Mouse (Mus musculus): Measurements from ENCODE around the gene Gm21988. TPM values are rescaled to one million over a fixed set of nuclear protein-coding genes. Genes with fewer than 3 reads are reported as not detected.
A peak's percentile ranks its signal among the peaks of the same experiment; 100 is the strongest.

Gene Gm21988
- polyA plus RNA-seq, 1 experiment, result 15.8 TPM

- DNase-seq, result peak; percentile 42
- 69% methylated on average over 28 of the region's 28 CpGs for WGBS
These were observed 50.1 kb downstream of the Gm21988 start for GRCm38 (mm10) chr11:70189319-70190134.

More at GRCm38 (mm10) chr11:70189319-70190134, 50.1 kb downstream of the Gm21988 start:
- no peak for TF ChIP-seq CTCF (conservative IDR thresholded peaks at IDR 0.05; ENCODE audit: insufficient read depth, insufficient read length, low read depth, low read length)
- TF ChIP-seq POLR2A (IDR thresholded peaks at IDR 0.05; ENCODE audit: low read depth, low read length), result no peak
- Histone ChIP-seq H3K27ac (ENCODE audit: insufficient read depth, low read depth, low read length) (no peak overlapping the region), H3K4me1 (ENCODE audit: control insufficient read depth, insufficient read depth, low read length) (peaks cover 12% of the 10 kb centered on the region; the same call in 1 of the 2 replicates), H3K27me3 (replicated peaks; ENCODE audit: control insufficient read depth, insufficient read depth, low read length) (no peaks in the 10 kb centered on the region), H3K36me3 (ENCODE audit: control insufficient read depth, insufficient read depth, low read length) (no peaks in the 10 kb centered on the region), H3K4me3 (ENCODE audit: insufficient read depth, low read depth, low read length) (no peak overlapping the region)

Other genes with a start within 250 kb of the Gm21988 start
- 746 and 1,018 TPM in 2 replicates for gene Gabarap, start 248.7 kb downstream of the Gm21988 start, polyA plus RNA-seq (2012; rRNA removed)
- gene Phf23, start 244.1 kb downstream of the Gm21988 start, polyA plus RNA-seq (2012; rRNA removed), result 16.0 and 21.4 TPM in 2 replicates
- gene Dvl2, start 239.2 kb downstream of the Gm21988 start, polyA plus RNA-seq (2012; rRNA removed), result 8.5 and 9.6 TPM in 2 replicates
- 249 and 308 TPM in 2 replicates for gene Acadvl, start 224.4 kb downstream of the Gm21988 start, polyA plus RNA-seq (2012; rRNA removed)
- 8.1 and 8.3 TPM in 2 replicates for gene Dlg4, start 222.9 kb downstream of the Gm21988 start, polyA plus RNA-seq (2012; rRNA removed)
- 0.25 and 0.41 TPM in 2 replicates for gene Asgr1, start 185.7 kb downstream of the Gm21988 start, polyA plus RNA-seq (2012; rRNA removed)
- gene Asgr2, start 147.2 kb downstream of the Gm21988 start, polyA plus RNA-seq (2012; rRNA removed), result 0.27 and 0.41 TPM in 2 replicates
- 5.0 and 6.2 TPM in 2 replicates for gene Mgl2, start 109.5 kb downstream of the Gm21988 start, polyA plus RNA-seq (2012; rRNA removed)
- gene Clec10a, start 83.6 kb downstream of the Gm21988 start, polyA plus RNA-seq (2012; rRNA removed), result 3.1 and 4.0 TPM in 2 replicates
- 36.4 and 56.5 TPM in 2 replicates for gene Slc16a11, start 27.1 kb downstream of the Gm21988 start, polyA plus RNA-seq (2012; rRNA removed)
- 44.0 and 48.8 TPM in 2 replicates for gene Slc16a13, start 18.8 kb downstream of the Gm21988 start, polyA plus RNA-seq (2012; rRNA removed)
- gene Bcl6b, start 10.0 kb downstream of the Gm21988 start, polyA plus RNA-seq (2012; rRNA removed), result 7.9 and 8.8 TPM in 2 replicates
- gene 0610010K14Rik, start 1.9 kb downstream of the Gm21988 start, polyA plus RNA-seq (2012; rRNA removed), result 73.6 and 78.9 TPM in 2 replicates
- gene Rnasek, start within 50 bp of the Gm21988 start, polyA plus RNA-seq (2012; rRNA removed), result 457 and 485 TPM in 2 replicates
- gene Alox12, start 15.5 kb upstream of the Gm21988 start, polyA plus RNA-seq (2012; rRNA removed), result 5.8 and 6.0 TPM in 2 replicates
- 0.07 TPM in 1 of 2 replicates, not detected in the other for gene Alox12e, start 82.8 kb upstream of the Gm21988 start, polyA plus RNA-seq (2012; rRNA removed)
- 0.16 and 0.72 TPM in 2 replicates for gene Alox15, start 112.2 kb upstream of the Gm21988 start, polyA plus RNA-seq (2012; rRNA removed)
- 12.4 and 12.9 TPM in 2 replicates for gene Pelp1, start 170.2 kb upstream of the Gm21988 start, polyA plus RNA-seq (2012; rRNA removed)
- gene Arrb2, start 192.8 kb upstream of the Gm21988 start, polyA plus RNA-seq (2012; rRNA removed), result 30.2 and 33.7 TPM in 2 replicates
- 27.0 and 27.9 TPM in 2 replicates for gene Med11, start 212.1 kb upstream of the Gm21988 start, polyA plus RNA-seq (2012; rRNA removed)
- 11.6 and 12.4 TPM in 2 replicates for gene Zmynd15, start 219.6 kb upstream of the Gm21988 start, polyA plus RNA-seq (2012; rRNA removed)
- gene Cxcl16, start 220.2 kb upstream of the Gm21988 start, polyA plus RNA-seq (2012; rRNA removed), result 99.3 and 103 TPM in 2 replicates

All from kidney, adult 2 months (tissue).